Mouse (Mus musculus) pancreas, adult 10 weeks (tissue): ENCODE measurements around the gene Spsb4. TPM values are rescaled to one million over a fixed set of nuclear protein-coding genes. Genes with fewer than 3 reads are reported as not detected.

Experiments used
- polyA plus RNA-seq: library from polyadenylated mRNA; stranded (reverse); fragments of 350-450 nt; fragmentation: Illumina TruSeq; extraction: RNeasy Lipid Tissue Mini Kit (QIAGEN cat#74804); gene quantifications from one replicate; pipeline ENCODE4 v1.2.3, GENCODE M21; 2015; ENCODE audit warnings: low read depth, low replicate concordance; ENCODE audit not compliant: insufficient read depth

Spsb4 gene
- polyA plus RNA-seq = not detected

GRCm38 (mm10) chr9:97018677-97019147 is at the start of gene Spsb4:
Spsb4 (minus strand) TSS chr9:97018843.

Other genes with a start within 250 kb of the Spsb4 start
- gene Pxylp1, start 126.2 kb downstream of the Spsb4 start, polyA plus RNA-seq = 3.8 TPM
- gene Slc25a36, start 92.3 kb upstream of the Spsb4 start, polyA plus RNA-seq = 14.4 TPM